Mouse (Mus musculus) stomach, postnatal 0 days (tissue): ENCODE results near the gene Cebpg.

Experiments used
- CTCF ChIP-seq: IDR thresholded peaks from 2 replicates; pipeline ENCODE4 v1.5.1; 2016; ENCODE audit warnings: antibody characterized with exemption, low read depth, mild to moderate bottlenecking, moderate library complexity
- EP300 ChIP-seq: optimal IDR thresholded peaks from 2 replicates; pipeline ENCODE3; 2016; ENCODE audit warnings: antibody characterized with exemption

- TF ChIP-seq CTCF (no peak), EP300 (no peak)
Measured at GRCm38 (mm10) chr7:35036266-35036731, 20.1 kb downstream of the Cebpg start.
